Mouse (Mus musculus): ENCODE data around the gene Thap11.

Gene Thap11

GRCm38 (mm10) chr8:105900180-105900940 lies 45.4 kb downstream of the Thap11 start, which contains the start of gene Pskh1:
Gene Pskh1 (plus strand): TSS chr8:105900441.
- peak; percentile 97 for DNase-seq (ENCODE audit: low read depth, low spot score)

GRCm38 (mm10) chr8:105900941-105901616 lies 46.1 kb downstream of the Thap11 start:
- no peak for DNase-seq (ENCODE audit: low read depth, low spot score)

Data from brain, adult 2 months (tissue).